ENCODE assay signal across 8 mouse cellular contexts in the genomic region with DNA sequence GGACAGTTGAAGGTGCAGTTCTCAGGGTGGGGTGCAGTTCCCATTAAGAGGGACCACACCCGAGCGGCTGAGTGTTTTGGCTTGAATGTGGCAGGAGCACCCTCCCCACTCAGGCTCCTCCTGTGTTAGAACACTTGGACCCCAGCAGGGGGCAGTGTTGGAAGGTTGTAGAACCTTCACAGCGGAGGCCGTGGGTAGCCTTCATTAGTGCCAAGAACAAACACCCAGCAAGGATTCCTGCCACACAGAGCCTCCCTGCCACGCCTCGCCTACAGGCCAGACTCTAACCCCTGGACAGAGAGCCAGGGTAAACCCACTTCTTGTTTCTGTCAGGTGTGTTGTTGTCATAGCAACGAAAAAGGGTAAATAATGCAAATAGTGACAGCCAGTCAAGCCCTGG.
DNase-seq lines count a peak whose midpoint lies in the region; ATAC-seq and TF ChIP-seq lines count a peak whose summit lies in the region.

No protein-coding gene starts in this region.

- peak; percentile 77 for DNase-seq in hindbrain, embryonic 11.5 days (ENCODE audit: low spot score)
- peak; percentile 54 for DNase-seq in CD4-positive helper T cell, adult 2 months (ENCODE audit: low read depth, low spot score)
- DNase-seq in adrenal gland, postnatal 10 days: peak; percentile 51
- DNase-seq in neural tube, embryonic 11.5 days (ENCODE audit: low spot score): peak; percentile 54
- DNase-seq in cerebellum, adult 11 months: no peak
- no peak for DNase-seq in heart, postnatal 36 days

- intact Hi-C loops in heart, postnatal 36 days (cut with DNase I): no loop called here

- no peak for ATAC-seq in hindbrain, embryonic 11.5 days (ENCODE audit: low FRiP score)
- no peak for ATAC-seq in hindbrain, embryonic 16.5 days
- ATAC-seq in intestine, postnatal 0 days: peak; percentile 66
- ATAC-seq in neural tube, embryonic 11.5 days (ENCODE audit: insufficient read depth, low FRiP score, low TSS enrichment): no peak

- no peaks in the 10 kb centered on the region for H3K36me3 ChIP-seq in hindbrain, embryonic 11.5 days (ENCODE audit: control insufficient read depth, insufficient read depth, low read length)
- H3K36me3 ChIP-seq in hindbrain, embryonic 16.5 days (ENCODE audit: control insufficient read depth, insufficient read depth, low read length): no peaks in the 10 kb centered on the region
- H3K36me3 ChIP-seq in intestine, postnatal 0 days (ENCODE audit: control insufficient read depth, insufficient read depth): no peaks in the 10 kb centered on the region
- no peaks in the 10 kb centered on the region for H3K36me3 ChIP-seq in neural tube, embryonic 11.5 days (ENCODE audit: control insufficient read depth, insufficient read depth, low read length)

- no peaks in the 10 kb centered on the region; the same call in 1 of the 2 replicates for H3K4me1 ChIP-seq in hindbrain, embryonic 11.5 days (replicated peaks; ENCODE audit: control insufficient read depth, insufficient read depth, low read length)
- peaks cover 6% of the 10 kb centered on the region for H3K4me1 ChIP-seq in hindbrain, embryonic 16.5 days (ENCODE audit: control insufficient read depth, insufficient read depth, low read depth, low read length)
- H3K4me1 ChIP-seq in intestine, postnatal 0 days (replicated peaks; ENCODE audit: control insufficient read depth, insufficient read depth, low read length): 0 out of 2 replicates have a peak, but pooled peaks cover 2% of the 10 kb centered on the region
- H3K4me1 ChIP-seq in neural tube, embryonic 11.5 days (ENCODE audit: control insufficient read depth, insufficient read depth, low read length): peaks cover 2% of the 10 kb centered on the region; the same call in 1 of the 2 replicates

- H3K9me3 ChIP-seq in hindbrain, embryonic 11.5 days (ENCODE audit: control insufficient read depth, low read length): no peaks in the 10 kb centered on the region
- no peaks in the 10 kb centered on the region for H3K9me3 ChIP-seq in hindbrain, embryonic 16.5 days (ENCODE audit: control insufficient read depth, low read length)
- no peaks in the 10 kb centered on the region for H3K9me3 ChIP-seq in intestine, postnatal 0 days (ENCODE audit: control insufficient read depth)
- no peaks in the 10 kb centered on the region for H3K9me3 ChIP-seq in neural tube, embryonic 11.5 days (ENCODE audit: control insufficient read depth, low read length)

- H3K4me2 ChIP-seq in hindbrain, embryonic 11.5 days (replicated peaks; ENCODE audit: low read depth, low read length): no peak overlapping the region
- no peak overlapping the region for H3K4me2 ChIP-seq in hindbrain, embryonic 16.5 days (ENCODE audit: low read length)
- no peak overlapping the region for H3K4me2 ChIP-seq in intestine, postnatal 0 days (replicated peaks; ENCODE audit: low read depth)
- no peak overlapping the region for H3K4me2 ChIP-seq in neural tube, embryonic 11.5 days (ENCODE audit: low read depth)

- no peak overlapping the region for H3K9ac ChIP-seq in hindbrain, embryonic 11.5 days (ENCODE audit: low read depth, low read length)
- no peak overlapping the region for H3K9ac ChIP-seq in hindbrain, embryonic 16.5 days (ENCODE audit: low read depth, low read length)
- H3K9ac ChIP-seq in intestine, postnatal 0 days (ENCODE audit: low read depth, low read length): no peak overlapping the region
- no peak overlapping the region for H3K9ac ChIP-seq in neural tube, embryonic 11.5 days (ENCODE audit: low read length)

- TF ChIP-seq CTCF in intestine, postnatal 0 days (IDR thresholded peaks at IDR 0.05; ENCODE audit: low read depth): peak; percentile 73

- H3K27me3 ChIP-seq in hindbrain, embryonic 11.5 days (ENCODE audit: control insufficient read depth, insufficient read depth, low read length): peaks cover 9% of the 10 kb centered on the region
- H3K27me3 ChIP-seq in hindbrain, embryonic 16.5 days (replicated peaks; ENCODE audit: control insufficient read depth, insufficient read depth, low read length): peaks cover 13% of the 10 kb centered on the region
- H3K27me3 ChIP-seq in intestine, postnatal 0 days (replicated peaks; ENCODE audit: control insufficient read depth, insufficient read depth, low read length): no peaks in the 10 kb centered on the region; the same call in 1 of the 2 replicates
- peaks cover 15% of the 10 kb centered on the region for H3K27me3 ChIP-seq in neural tube, embryonic 11.5 days (ENCODE audit: control insufficient read depth, insufficient read depth, low read length)

- H3K27ac ChIP-seq in hindbrain, embryonic 11.5 days (ENCODE audit: low read depth, low read length): no peak overlapping the region
- H3K27ac ChIP-seq in hindbrain, embryonic 16.5 days (ENCODE audit: low read depth, low read length): no peak overlapping the region
- no peak overlapping the region for H3K27ac ChIP-seq in intestine, postnatal 0 days (ENCODE audit: low read depth, low read length)
- H3K27ac ChIP-seq in neural tube, embryonic 11.5 days (ENCODE audit: low read depth, low read length): no peak overlapping the region

- H3K4me3 ChIP-seq in hindbrain, embryonic 11.5 days (ENCODE audit: low read depth, low read length): no peak overlapping the region
- no peak overlapping the region for H3K4me3 ChIP-seq in hindbrain, embryonic 16.5 days (ENCODE audit: low read length)
- H3K4me3 ChIP-seq in intestine, postnatal 0 days (ENCODE audit: low read depth, low read length): no peak overlapping the region
- no peak overlapping the region for H3K4me3 ChIP-seq in neural tube, embryonic 11.5 days (ENCODE audit: low read depth, low read length)

- WGBS in hindbrain, embryonic 11.5 days: 70% methylated on average over 7 of the region's 7 CpGs
- 60% methylated on average over 7 of the region's 7 CpGs for WGBS in hindbrain, embryonic 16.5 days
- WGBS in intestine, postnatal 0 days: 32% methylated on average over 7 of the region's 7 CpGs
- WGBS in neural tube, embryonic 11.5 days: 65% methylated on average over 7 of the region's 7 CpGs

Comparison
In these comparisons a context has a peak if more than half of its experiments do, and no peak if none do; other contexts are left out.
1. DNase-seq: peak in hindbrain, embryonic 11.5 days (single experiment), CD4-positive helper T cell, adult 2 months (single experiment), adrenal gland, postnatal 10 days (single experiment) and neural tube, embryonic 11.5 days (single experiment); none in cerebellum, adult 11 months (single experiment) and heart, postnatal 36 days (0 of 2).